Mouse (Mus musculus) left cerebral cortex, adult 2 months (tissue): ENCODE measurements around the gene Gadd45b. TPM values are rescaled to one million over a fixed set of nuclear protein-coding genes. Genes with fewer than 3 reads are reported as not detected.

Experiments
- DNase-seq, 2 experiments: peaks; one replicate each; pipeline ENCODE4 v3.0.0; 2021 to 2022; ENCODE audit warnings: low spot score in 2 of 2, mixed read lengths in 1 of 2; ENCODE audit errors: extremely low spot score in 1 of 2
- H3K27ac ChIP-seq: fragments of 200-600 bp; 2 replicates; pipeline ENCODE4 v1.8.1; 2022
- H3K4me3 ChIP-seq: fragments of 200-600 bp; 2 replicates; pipeline ENCODE4 v1.8.1; 2022
- CTCF ChIP-seq: fragments of 200-600 bp; IDR thresholded peaks from 2 replicates; pipeline ENCODE4 v1.8.1; 2022; ENCODE audit warnings: antibody characterized with exemption, mild to moderate bottlenecking, moderate library complexity
- intact Hi-C: fragments of 180-260 bp; cut with DNase I; formaldehyde crosslinking; loops from one replicate; pipeline ENCODE4 v1.15.1; 2025
- long read RNA-seq, 2 experiments: library from polyadenylated mRNA; stranded (forward); transcript quantifications; one replicate each; pipeline ENCODE4 v2.0.0; 2021; ENCODE audit warnings: borderline mapping rate in 2 of 2
- total RNA-seq, 2 experiments: library from RNA; stranded (reverse); gene quantifications; 2 replicates each; pipeline ENCODE4 v1.2.3; 2021

The Gadd45b gene
- 10 to 100 TPM; 24.0 to 36.0 TPM for total RNA-seq
- long read RNA-seq, experiment 1, partial matches to known transcripts: 0 of 6 reads
- long read RNA-seq, experiment 1, other reads (novel, unspliced or antisense): 1 of 6 reads
- long read RNA-seq, experiment 2, transcript Gadd45b-201 (4 exons, 1,284 nt): major isoform, 7 of 11 reads
- long read RNA-seq, experiment 2, partial matches to known transcripts: 1 of 11 reads
- long read RNA-seq, experiment 2, other reads (novel, unspliced or antisense): 1 of 11 reads

DNA sequence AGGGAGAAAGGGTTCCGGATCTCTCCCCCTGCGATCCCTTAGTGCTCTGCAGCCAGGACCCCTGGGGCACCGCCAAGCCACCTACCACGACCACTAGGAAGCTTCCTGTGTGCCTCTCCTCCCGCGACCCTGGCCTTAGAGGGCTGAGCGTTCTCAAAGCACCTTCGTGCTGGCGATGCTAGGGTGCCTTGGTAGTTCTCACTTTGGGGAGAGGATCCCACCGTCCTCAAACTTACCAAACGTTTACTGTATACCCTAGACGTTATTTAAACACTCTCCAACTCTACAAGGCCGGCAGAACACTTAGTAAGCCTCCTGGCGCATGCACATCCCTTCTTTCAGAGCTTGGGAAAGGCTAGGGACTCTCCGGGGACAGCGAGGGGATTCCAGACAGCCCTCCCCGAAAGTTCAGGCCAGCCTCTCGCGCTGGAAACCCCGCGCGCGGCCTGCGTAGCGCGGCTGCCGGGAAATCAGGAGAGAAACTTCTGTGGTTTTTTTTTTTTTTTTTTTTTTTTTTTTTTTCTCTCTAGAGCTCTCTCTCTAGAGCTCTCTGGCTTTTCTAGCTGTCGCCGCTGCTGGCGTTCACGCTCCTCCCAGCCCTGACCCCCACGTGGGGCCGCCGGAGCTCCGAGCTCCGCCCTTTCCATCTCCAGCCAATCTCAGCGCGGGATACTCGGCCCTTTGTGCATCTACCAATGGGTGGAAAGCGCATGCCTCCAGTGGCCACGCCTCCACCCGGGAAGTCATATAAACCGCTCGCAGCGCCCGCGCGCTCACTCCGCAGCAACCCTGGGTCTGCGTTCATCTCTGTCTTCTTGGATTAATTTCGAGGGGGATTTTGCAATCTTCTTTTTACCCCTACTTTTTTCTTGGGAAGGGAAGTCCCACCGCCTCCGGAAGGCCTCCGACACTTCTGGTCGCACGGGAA, at the start of gene Gadd45b:
Gene Gadd45b (plus strand): TSS at position 775 of the 928 bp plus-strand sequence.
- peak within 1 kb of the TSS; percentile 90 for H3K27ac ChIP-seq
- TF ChIP-seq CTCF: no peak
- H3K4me3 ChIP-seq: peak within 1 kb of the TSS; percentile 57
- intact Hi-C loops: loop anchor here (2.0 to 5.0 kb wide), 2 partner anchors 31 to 238 kb away; partner anchors contain the start of gene Pias4
- DNase-seq: peak; percentile 97 to 98

DNA sequence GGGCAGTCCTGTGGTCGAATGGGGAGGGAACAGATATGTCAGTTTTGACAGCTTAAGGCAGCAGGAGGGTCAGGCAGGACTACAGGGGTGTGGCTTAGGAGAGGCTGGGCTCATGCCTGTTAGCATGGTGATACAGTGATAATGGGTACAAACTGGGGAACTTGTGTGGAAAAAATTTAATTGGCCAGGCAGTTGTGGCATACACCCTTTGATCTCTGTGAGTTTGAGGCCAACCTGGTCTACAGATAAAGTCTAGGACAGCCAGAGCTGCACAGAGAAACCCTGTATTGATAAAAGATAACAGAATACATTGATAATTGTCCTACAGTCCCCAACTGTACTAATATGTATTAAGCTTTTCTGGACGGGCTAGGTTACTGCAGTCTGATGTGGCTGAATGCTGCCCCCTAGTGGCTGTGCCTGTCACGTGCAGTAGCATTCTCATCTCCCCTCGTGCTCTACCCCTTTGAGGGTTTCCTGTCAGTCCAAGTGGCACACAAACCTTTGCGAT, 49.7 kb upstream of the Gadd45b start:
- H3K27ac ChIP-seq: no peak overlapping the region
- intact Hi-C loops: loop anchor here (2.0 kb wide), 3 partner anchors 57 to 133 kb away; no protein-coding TSS in a partner anchor
- peak in 1 of 2 experiments; percentile 63 for DNase-seq
- no peak overlapping the region for H3K4me3 ChIP-seq
- peak; percentile 90 for TF ChIP-seq CTCF

DNA sequence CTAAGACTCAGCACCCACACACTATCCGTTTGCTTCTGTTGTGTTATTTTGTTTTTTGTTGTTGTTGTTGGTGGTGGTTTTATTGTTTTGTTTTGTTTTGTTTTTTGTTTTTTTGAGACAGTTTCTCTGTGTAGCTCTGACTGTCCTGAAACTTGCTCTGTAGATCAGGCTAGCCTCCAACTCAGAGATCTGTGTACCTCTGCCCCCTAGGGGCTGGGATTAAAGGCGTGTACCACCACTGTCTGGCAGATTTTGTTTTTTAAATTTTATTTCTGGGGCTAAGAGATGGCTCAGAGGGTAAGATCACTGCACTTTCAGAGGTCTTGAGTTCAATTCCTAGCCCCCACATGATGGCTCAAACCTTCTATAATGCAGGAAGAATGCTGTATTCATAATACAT, 49.0 kb upstream of the Gadd45b start:
- DNase-seq: no peak
- intact Hi-C loops: loop anchor here (2.0 kb wide), 3 partner anchors 58 to 134 kb away; no protein-coding TSS in a partner anchor
- no peak for TF ChIP-seq CTCF
- Histone ChIP-seq H3K4me3 (no peak overlapping the region), H3K27ac (no peak overlapping the region)

DNA sequence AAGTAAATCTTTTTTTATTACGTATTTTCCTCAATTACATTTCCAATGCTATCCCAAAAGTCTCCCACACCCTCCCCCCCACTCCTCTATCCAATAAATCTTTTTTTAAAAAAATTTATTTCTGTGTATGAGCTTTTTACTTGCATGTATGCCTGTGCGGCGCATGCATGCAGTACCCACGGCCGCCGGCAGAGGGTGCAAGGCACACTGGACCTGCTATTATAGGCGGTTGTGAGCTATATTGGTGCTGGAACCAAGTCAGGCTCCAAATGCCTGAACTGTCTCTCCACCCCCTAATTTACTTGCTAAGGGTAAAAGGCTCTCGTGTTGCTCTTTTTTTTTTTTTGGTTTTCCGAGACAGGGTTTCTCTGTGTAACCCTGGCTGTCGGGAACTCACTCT, 48.6 kb upstream of the Gadd45b start:
- H3K27ac ChIP-seq: no peak overlapping the region
- intact Hi-C loops: loop anchor here (2.0 kb wide), 3 partner anchors 58 to 134 kb away; no protein-coding TSS in a partner anchor
- TF ChIP-seq CTCF: peak; percentile 65
- DNase-seq: peak in 1 of 2 experiments; percentile 64
- H3K4me3 ChIP-seq: no peak overlapping the region

DNA sequence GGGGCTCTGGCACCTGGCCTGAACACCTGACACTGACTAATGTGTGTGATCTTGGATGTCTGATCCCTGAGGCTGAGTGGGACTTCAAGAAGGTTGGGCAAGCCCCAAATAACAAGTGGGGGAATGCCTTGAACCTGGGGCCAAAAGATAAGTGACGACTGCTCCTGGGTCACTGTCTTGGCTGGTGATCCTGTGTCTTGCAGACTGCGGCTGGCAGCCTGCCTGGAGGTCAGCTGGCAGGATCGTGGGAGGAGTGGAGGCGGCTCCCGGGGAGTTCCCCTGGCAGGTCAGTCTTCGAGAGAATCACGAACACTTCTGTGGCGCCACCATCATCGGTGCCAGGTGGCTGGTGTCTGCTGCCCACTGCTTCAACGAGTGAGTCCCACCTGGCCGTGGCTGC, 42.7 kb upstream of the Gadd45b start:
- H3K4me3 ChIP-seq: no peak overlapping the region
- no peak for TF ChIP-seq CTCF
- H3K27ac ChIP-seq: no peak overlapping the region
- intact Hi-C loops: no loop called here
- no peak for DNase-seq

DNA sequence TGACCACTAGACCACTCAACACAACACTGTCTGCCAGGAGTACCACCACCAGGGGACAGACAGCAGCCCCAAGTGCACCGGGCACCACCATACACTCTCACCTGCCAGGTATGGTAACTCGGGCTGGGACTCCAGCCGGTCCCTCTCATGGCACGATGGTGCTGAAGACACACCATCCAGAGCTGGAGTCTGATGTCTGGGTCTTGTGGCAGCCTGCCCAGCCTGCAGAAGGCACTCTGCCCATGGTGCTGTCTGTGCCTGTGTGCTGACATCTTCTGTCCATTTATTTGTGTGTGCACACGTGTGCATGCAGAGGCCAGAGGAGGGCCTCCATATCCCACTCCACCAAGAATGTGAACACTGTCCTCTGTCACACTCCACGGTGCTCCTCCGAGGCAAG, 34.8 kb upstream of the Gadd45b start:
- intact Hi-C loops: loop anchor here (5.0 kb wide), 1 partner anchor 148 kb away; no protein-coding TSS in a partner anchor
- no peak overlapping the region for H3K4me3 ChIP-seq

DNA sequence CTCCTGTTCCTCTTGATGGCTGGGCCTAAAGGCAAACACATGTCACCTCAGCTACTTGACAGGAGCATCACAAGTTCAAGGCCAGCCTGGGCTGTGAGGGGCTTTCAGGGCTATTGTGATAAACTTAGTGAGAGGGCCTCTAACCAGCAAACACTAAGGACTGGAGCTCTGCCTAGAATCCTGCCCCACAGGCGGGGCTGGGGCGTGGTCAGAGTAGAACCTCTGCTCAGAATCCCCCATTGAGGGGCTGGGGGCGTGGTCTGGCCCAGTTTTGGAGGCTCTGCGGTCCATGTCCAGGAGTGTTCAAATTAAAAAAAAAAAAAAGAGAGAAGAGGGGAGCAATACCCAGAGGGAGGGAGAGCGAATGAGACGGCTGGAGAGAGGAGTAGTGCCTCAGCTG, 34.2 kb upstream of the Gadd45b start:
- intact Hi-C loops: loop anchor here (5.0 kb wide), 1 partner anchor 148 kb away; no protein-coding TSS in a partner anchor
- Histone ChIP-seq H3K4me3 (no peak overlapping the region), H3K27ac (no peak overlapping the region)
- no peak for TF ChIP-seq CTCF
- DNase-seq: no peak

More for the DNA sequence above, 34.8 kb upstream of the Gadd45b start:
- H3K27ac ChIP-seq: no peak overlapping the region
- no peak for DNase-seq
- TF ChIP-seq CTCF: no peak

DNA sequence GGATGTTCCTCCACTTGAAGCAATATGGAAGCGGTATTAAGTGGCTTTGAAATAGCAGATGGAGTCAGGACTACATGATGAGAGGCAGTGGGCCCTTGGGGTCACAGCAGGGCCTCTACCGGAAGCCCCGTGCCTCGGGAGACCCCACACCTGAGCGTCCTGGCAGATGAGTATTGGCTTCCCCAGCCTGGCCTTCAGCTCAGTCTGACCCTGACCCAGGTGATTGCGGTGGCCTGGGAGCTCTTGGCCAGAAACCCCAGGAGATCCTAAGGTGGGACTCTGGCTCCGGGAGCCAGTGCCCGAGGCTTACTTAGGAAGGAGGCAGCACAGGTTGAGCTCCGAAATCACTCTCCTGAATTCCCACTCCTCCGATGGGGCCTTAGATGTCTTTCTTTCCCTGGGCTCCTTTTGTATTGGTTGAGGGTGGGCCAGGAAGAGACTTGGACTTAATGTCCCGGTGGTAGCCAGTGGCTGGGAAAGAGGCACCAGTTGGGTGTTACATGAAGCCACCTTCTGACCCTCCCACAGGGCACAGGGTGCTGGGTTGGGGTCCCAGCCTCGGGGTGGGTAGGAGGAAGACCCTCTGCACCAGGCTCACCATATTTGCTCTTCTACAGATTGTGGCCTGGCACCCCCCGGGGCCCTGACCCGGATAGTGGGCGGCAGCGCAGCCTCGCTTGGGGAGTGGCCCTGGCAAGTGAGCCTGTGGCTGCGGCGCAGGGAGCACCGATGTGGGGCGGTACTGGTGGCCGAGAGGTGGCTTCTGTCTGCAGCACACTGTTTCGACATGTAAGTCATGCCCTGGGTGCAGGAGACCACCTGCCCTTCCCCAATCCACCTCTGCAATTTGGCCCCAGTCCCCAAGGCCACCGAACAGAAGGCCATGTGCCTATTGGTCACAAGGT, 33.0 kb upstream of the Gadd45b start:
- TF ChIP-seq CTCF: no peak
- Histone ChIP-seq H3K27ac (no peak overlapping the region; the same call in 1 of the 2 replicates), H3K4me3 (no peak overlapping the region)
- intact Hi-C loops: loop anchor here (5.0 kb wide), 1 partner anchor 150 kb away; no protein-coding TSS in a partner anchor
- no peak for DNase-seq

DNA sequence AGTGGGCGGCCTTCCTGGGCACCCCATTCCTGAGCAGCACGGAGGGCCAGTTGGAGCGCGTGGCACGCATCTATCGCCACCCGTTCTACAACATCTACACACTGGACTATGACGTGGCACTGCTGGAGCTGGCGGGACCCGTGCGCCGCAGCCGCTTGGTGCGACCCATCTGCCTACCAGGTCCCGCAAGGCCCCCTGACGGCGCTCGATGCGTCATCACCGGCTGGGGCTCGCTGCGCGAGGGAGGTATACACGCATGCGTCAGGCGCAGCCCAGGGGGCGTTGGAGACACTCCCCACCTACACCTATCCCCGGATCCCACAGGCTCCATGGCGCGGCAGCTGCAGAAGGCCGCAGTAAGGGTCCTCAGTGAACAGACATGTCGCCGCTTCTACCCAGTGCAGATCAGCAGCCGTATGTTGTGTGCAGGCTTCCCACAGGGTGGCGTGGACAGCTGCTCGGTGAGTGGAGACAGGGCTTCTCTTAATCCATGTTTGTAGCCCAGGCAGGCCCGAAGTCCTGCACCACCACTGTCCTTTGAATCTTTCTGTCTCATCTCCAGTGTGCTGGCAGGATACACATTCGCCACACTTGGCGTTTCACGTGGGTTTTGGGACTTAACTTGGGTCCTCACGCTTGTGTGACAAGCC, 31.9 kb upstream of the Gadd45b start:
- intact Hi-C loops: loop anchor here (5.0 kb wide), 1 partner anchor 151 kb away; no protein-coding TSS in a partner anchor
- DNase-seq: peak; percentile 72 to 76
- TF ChIP-seq CTCF: no peak; the same call in 1 of the 2 replicates
- peak overlapping the region; percentile 34 for H3K4me3 ChIP-seq
- peak overlapping the region; percentile 82 for H3K27ac ChIP-seq

DNA sequence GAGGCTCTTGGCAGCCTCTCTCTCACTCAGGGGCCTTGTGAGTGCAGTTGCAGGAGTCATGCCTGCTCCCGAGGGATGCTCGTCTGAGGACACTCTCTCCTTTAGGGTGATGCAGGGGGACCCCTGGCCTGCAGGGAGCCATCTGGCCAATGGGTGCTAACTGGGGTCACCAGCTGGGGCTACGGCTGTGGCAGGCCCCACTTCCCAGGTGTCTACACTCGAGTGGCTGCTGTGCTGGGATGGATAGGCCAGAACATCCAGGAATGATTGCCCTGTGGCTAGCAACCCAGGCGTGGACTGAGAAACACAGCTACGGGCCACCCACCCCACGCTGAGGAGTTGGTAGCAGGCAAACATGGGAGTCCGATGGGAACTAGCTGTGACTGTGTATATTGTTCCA, 30.8 kb upstream of the Gadd45b start:
- no peak for DNase-seq
- peak overlapping the region; percentile 84 for H3K4me3 ChIP-seq

More for the DNA sequence above, 30.8 kb upstream of the Gadd45b start:
- H3K27ac ChIP-seq: no peak overlapping the region; the same call in 1 of the 2 replicates
- no peak for TF ChIP-seq CTCF
- intact Hi-C loops: loop anchor here (5.0 kb wide), 1 partner anchor 152 kb away; no protein-coding TSS in a partner anchor
